Comparison of ENCODE assay signal across 14 mouse cellular contexts in genomic region chr2:151574607-151575006, GRCm38 (mm10). TPM values are rescaled to one million over a fixed set of nuclear protein-coding genes. Genes with fewer than 3 reads are reported as not detected.
DNase-seq lines count a peak whose midpoint lies in the region; ATAC-seq and TF ChIP-seq lines count a peak whose summit lies in the region.
"Had no signal": no experiment of that assay in that cellular context is flagged by ENCODE, and none has a peak within 500 bp of the region (broad histone marks: within the 10 kb centered on the region; RNA-seq: fewer than 3 reads in every experiment).

No protein-coding gene starts in this region.

- H3K27ac ChIP-seq in neural tube, embryonic 15.5 days (replicated peaks): peak overlapping the region; percentile 94; the same call in 1 of the 2 replicates
- peak overlapping the region; percentile 8; the same call in 1 of the 2 replicates for H3K27ac ChIP-seq in stomach, postnatal 0 days (replicated peaks)
- H3K27ac ChIP-seq: liver, embryonic 13.5 days had no signal

- ATAC-seq in neural tube, embryonic 15.5 days (ENCODE audit: low FRiP score): no peak
- ATAC-seq in stomach, postnatal 0 days (ENCODE audit: low FRiP score, low TSS enrichment): no peak

- H3K9ac ChIP-seq in neural tube, embryonic 15.5 days (replicated peaks): no peak overlapping the region
- no peak overlapping the region for H3K9ac ChIP-seq in stomach, postnatal 0 days (ENCODE audit: low read length)
- H3K9ac ChIP-seq: heart, embryonic 12.5 days; kidney, embryonic 15.5 days; liver, embryonic 13.5 days had no signal

- WGBS in neural tube, embryonic 15.5 days: 60% methylated on average over 5 of the region's 5 CpGs
- 67% methylated on average over 5 of the region's 5 CpGs for WGBS in stomach, postnatal 0 days

- TF ChIP-seq CTCF in stomach, postnatal 0 days (IDR thresholded peaks at IDR 0.05; ENCODE audit: low read depth): no peak

- TF ChIP-seq EP300 in stomach, postnatal 0 days (optimal IDR thresholded peaks at IDR 0.05): no peak

- no peak overlapping the region for H3K4me2 ChIP-seq in neural tube, embryonic 15.5 days
- peak overlapping the region; percentile 17; the same call in 1 of the 2 replicates for H3K4me2 ChIP-seq in stomach, postnatal 0 days (replicated peaks; ENCODE audit: low read depth)

- H3K4me1 ChIP-seq in neural tube, embryonic 15.5 days: peaks cover 15% of the 10 kb centered on the region
- H3K4me1 ChIP-seq in stomach, postnatal 0 days (replicated peaks; ENCODE audit: control insufficient read depth, insufficient read depth): peaks cover 7% of the 10 kb centered on the region; the same call in 1 of the 2 replicates

- no peaks in the 10 kb centered on the region for H3K9me3 ChIP-seq in neural tube, embryonic 15.5 days (replicated peaks)
- no peaks in the 10 kb centered on the region for H3K9me3 ChIP-seq in stomach, postnatal 0 days (ENCODE audit: control insufficient read depth, low read length)
- H3K9me3 ChIP-seq: G1E; heart, embryonic 12.5 days; kidney, embryonic 15.5 days; liver, embryonic 13.5 days had no signal

- H3K27me3 ChIP-seq in neural tube, embryonic 15.5 days (replicated peaks): no peaks in the 10 kb centered on the region
- no peaks in the 10 kb centered on the region for H3K27me3 ChIP-seq in stomach, postnatal 0 days (ENCODE audit: control insufficient read depth, insufficient read depth, low read length)
- H3K27me3 ChIP-seq: kidney, embryonic 15.5 days; liver, embryonic 13.5 days had no signal

- DNase-seq in layer of hippocampus, adult 11-12 months (ENCODE audit: low spot score): peak; percentile 54
- no peak for DNase-seq in layer of hippocampus, postnatal 36 days
- no peak for DNase-seq in neural tube, embryonic 10.5 days (ENCODE audit: extremely low spot score, low spot score)
- DNase-seq in left cerebral cortex, postnatal 25 days (ENCODE audit: low spot score in 2 of 2): peak; percentile 69 to 93
- DNase-seq in stomach, postnatal 0 days (ENCODE audit: low spot score): no peak
- no peak for DNase-seq in embryo, embryonic 10.5 days (ENCODE audit: low spot score)
- DNase-seq in adrenal gland, adult (ENCODE audit: inconsistent age in 2 of 2, low spot score in 1 of 2): no peak
- DNase-seq: gastrocnemius, postnatal 36 days; liver, embryonic 13.5 days; thymus, postnatal 36 days had no signal

- intact Hi-C loops in left cerebral cortex, postnatal 25 days (cut with DNase I): loop anchor here (1.0 to 5.0 kb wide), 5 partner anchors 32 to 108 kb away; partner anchors contain the start of genes Fkbp1a and Snph

- no peak overlapping the region for H3K4me3 ChIP-seq in neural tube, embryonic 15.5 days (replicated peaks)
- no peak overlapping the region for H3K4me3 ChIP-seq in stomach, postnatal 0 days (ENCODE audit: low read depth, low read length)
- H3K4me3 ChIP-seq: heart, embryonic 12.5 days had no signal

- no peaks in the 10 kb centered on the region for H3K36me3 ChIP-seq in neural tube, embryonic 15.5 days
- H3K36me3 ChIP-seq in stomach, postnatal 0 days (ENCODE audit: control insufficient read depth, insufficient read depth, low read length): no peaks in the 10 kb centered on the region
- H3K36me3 ChIP-seq: G1E; heart, embryonic 12.5 days; kidney, embryonic 15.5 days; liver, embryonic 13.5 days had no signal

RNA-seq across cellular contexts. Expression of gene Sdcbp2, which starts 2.2 kb away (rescaled TPM):
- 1 to 10 TPM; 1.5 to 1.6 TPM for total RNA-seq in layer of hippocampus, postnatal 36 days (2021)
- 1.2 and 2.8 TPM in 2 replicates for polyA plus RNA-seq in neural tube, embryonic 15.5 days (2015; fragmentation: Nextera tagmentation; extraction: Ambion mirVana)
- total RNA-seq in left cerebral cortex, postnatal 25 days (2021): 1 to 10 TPM; 1.3 to 1.9 TPM
- 156 and 169 TPM in 2 replicates for polyA plus RNA-seq in stomach, postnatal 0 days (2015; fragmentation: Nextera tagmentation; extraction: Ambion mirVana)
- total RNA-seq: G1E had no signal

RNA-seq across cellular contexts. Expression of gene Fkbp1a, which starts 32.3 kb away (rescaled TPM):
- 100 to 1,000 TPM; 926 to 966 TPM for total RNA-seq in layer of hippocampus, postnatal 36 days (2021)
- 644 and 655 TPM in 2 replicates for polyA plus RNA-seq in neural tube, embryonic 15.5 days (2015; fragmentation: Nextera tagmentation; extraction: Ambion mirVana)
- total RNA-seq in left cerebral cortex, postnatal 25 days (2021): 100 to 1,000 TPM; 710 to 729 TPM
- 325 and 360 TPM in 2 replicates for polyA plus RNA-seq in stomach, postnatal 0 days (2015; fragmentation: Nextera tagmentation; extraction: Ambion mirVana)

RNA-seq across cellular contexts. Expression of gene Snph, which starts 57.8 kb away (rescaled TPM):
- total RNA-seq in layer of hippocampus, postnatal 36 days (2021): 100 to 1,000 TPM; 388 to 405 TPM
- 28.6 and 33.0 TPM in 2 replicates for polyA plus RNA-seq in neural tube, embryonic 15.5 days (2015; fragmentation: Nextera tagmentation; extraction: Ambion mirVana)
- 100 to 1,000 TPM; 293 to 301 TPM for total RNA-seq in left cerebral cortex, postnatal 25 days (2021)
- 0.50 and 0.52 TPM in 2 replicates for polyA plus RNA-seq in stomach, postnatal 0 days (2015; fragmentation: Nextera tagmentation; extraction: Ambion mirVana)
- polyA plus RNA-seq: G1E; liver, embryonic 13.5 days had no signal

Comparison
In these comparisons a context has a peak if more than half of its experiments do, and no peak if none do; other contexts are left out.
1. DNase-seq: peak in layer of hippocampus, adult 11-12 months (single experiment) and left cerebral cortex, postnatal 25 days (2 of 2); none in layer of hippocampus, postnatal 36 days (0 of 2), neural tube, embryonic 10.5 days (single experiment), stomach, postnatal 0 days (single experiment), embryo, embryonic 10.5 days (single experiment) and adrenal gland, adult (0 of 2).